17 mouse cellular contexts compared by ENCODE assay signal in genomic region chr7:102444301-102444700, GRCm38 (mm10). TPM values are rescaled to one million over a fixed set of nuclear protein-coding genes. Genes with fewer than 3 reads are reported as not detected.
A peak's percentile ranks its signal among the peaks of the same experiment; 100 is the strongest.
DNase-seq lines count a peak whose midpoint lies in the region; ATAC-seq and TF ChIP-seq lines count a peak whose summit lies in the region.
"Had no signal": no experiment of that assay in that cellular context is flagged by ENCODE, and none has a peak within 500 bp of the region (broad histone marks: within the 10 kb centered on the region; RNA-seq: fewer than 3 reads in every experiment).

No protein-coding gene starts in this region.

- intact Hi-C loops in heart, postnatal 36 days (cut with DNase I) = no loop called here

- H3K9me3 ChIP-seq in heart, embryonic 12.5 days (replicated peaks) = no peaks in the 10 kb centered on the region
- no peaks in the 10 kb centered on the region for H3K9me3 ChIP-seq in erythroblast, embryonic 14.5 days (ENCODE audit: control insufficient read depth, low read length)
- H3K9me3 ChIP-seq: embryonic facial prominence, embryonic 12.5 days; intestine, embryonic 15.5 days; lung, embryonic 15.5 days; midbrain, embryonic 15.5 days; neural tube, embryonic 15.5 days had no signal

- no peak overlapping the region for H3K9ac ChIP-seq in heart, embryonic 12.5 days
- H3K9ac ChIP-seq: embryonic facial prominence, embryonic 12.5 days; intestine, embryonic 15.5 days; midbrain, embryonic 15.5 days had no signal

- no peak for ATAC-seq in heart, embryonic 12.5 days (ENCODE audit: insufficient number of reproducible peaks, low FRiP score)
- ATAC-seq: intestine, embryonic 15.5 days; midbrain, embryonic 15.5 days had no signal

- no peak for TF ChIP-seq POLR2A in spleen, adult 2 months (IDR thresholded peaks at IDR 0.05; ENCODE audit: low read depth, low read length)
- TF ChIP-seq POLR2A in myocyte (IDR thresholded peaks at IDR 0.05; ENCODE audit: insufficient read length, low read depth) = no peak

- DNase-seq in heart, postnatal 36 days = no peak
- no peak for DNase-seq in spleen, adult 2 months (ENCODE audit: low read depth in 1 of 2, low spot score in 2 of 2)
- no peak for DNase-seq in spleen, postnatal 14 days (ENCODE audit: low spot score in 2 of 2)
- no peak for DNase-seq in thymus, postnatal 14 days
- DNase-seq in adrenal gland, postnatal 4 days (ENCODE audit: low spot score in 2 of 2) = no peak
- DNase-seq: adrenal gland, postnatal 25 days; cerebellum, adult 9-11 months had no signal

- WGBS in heart, embryonic 12.5 days = 60% methylated on average over 2 of the region's 2 CpGs
- 82% methylated on average over 2 of the region's 2 CpGs for WGBS in spleen, adult 2 months

- no peak for TF ChIP-seq CTCF in spleen, adult 2 months (IDR thresholded peaks at IDR 0.05; ENCODE audit: extremely low read depth, insufficient read depth, insufficient read length, insufficient replicate concordance)

- H3K27ac ChIP-seq in heart, embryonic 12.5 days (ENCODE audit: poor library complexity, severe bottlenecking) = no peak overlapping the region
- H3K27ac ChIP-seq in spleen, adult 2 months (ENCODE audit: insufficient read depth, low read length) = no peak overlapping the region
- H3K27ac ChIP-seq: embryonic facial prominence, embryonic 12.5 days; intestine, embryonic 15.5 days; left cerebral cortex, adult 2 months; lung, embryonic 15.5 days; midbrain, embryonic 15.5 days; neural tube, embryonic 15.5 days had no signal

- H3K4me1 ChIP-seq in heart, embryonic 12.5 days (replicated peaks) = peaks cover 16% of the 10 kb centered on the region
- no peaks in the 10 kb centered on the region for H3K4me1 ChIP-seq in spleen, adult 2 months (ENCODE audit: control insufficient read depth, insufficient read depth, insufficient read length)
- H3K4me1 ChIP-seq in erythroblast, embryonic 14.5 days (ENCODE audit: control insufficient read depth) = peaks cover 27% of the 10 kb centered on the region

- no peaks in the 10 kb centered on the region; the same call in 1 of the 2 replicates for H3K27me3 ChIP-seq in heart, embryonic 12.5 days (replicated peaks)
- no peaks in the 10 kb centered on the region for H3K27me3 ChIP-seq in spleen, adult 2 months (ENCODE audit: control insufficient read depth, insufficient read depth, low read length)
- H3K27me3 ChIP-seq in erythroblast, embryonic 14.5 days (ENCODE audit: control insufficient read depth) = no peaks in the 10 kb centered on the region
- no peaks in the 10 kb centered on the region for H3K27me3 ChIP-seq in myocyte (ENCODE audit: control insufficient read depth, insufficient read depth, insufficient read length)
- H3K27me3 ChIP-seq: embryonic facial prominence, embryonic 12.5 days; intestine, embryonic 15.5 days; midbrain, embryonic 15.5 days had no signal

- no peak overlapping the region for H3ac ChIP-seq in myocyte (ENCODE audit: control insufficient read depth, insufficient read length)

- H3K79me2 ChIP-seq in myocyte (ENCODE audit: control insufficient read depth, insufficient read depth) = peaks cover 30% of the 10 kb centered on the region

- H3K4me2 ChIP-seq in heart, embryonic 12.5 days = peak overlapping the region; percentile 11
- peak overlapping the region; percentile 28 for H3K4me2 ChIP-seq in myocyte (ENCODE audit: low read depth)
- H3K4me2 ChIP-seq: neural tube, embryonic 15.5 days had no signal

- H3K36me3 ChIP-seq in heart, embryonic 12.5 days = peaks cover 39% of the 10 kb centered on the region
- peaks cover 13% of the 10 kb centered on the region for H3K36me3 ChIP-seq in spleen, adult 2 months (ENCODE audit: control insufficient read depth, insufficient read depth, low read length)
- H3K36me3 ChIP-seq in erythroblast, embryonic 14.5 days (ENCODE audit: control insufficient read depth) = peaks cover 68% of the 10 kb centered on the region
- peaks cover 2% of the 10 kb centered on the region for H3K36me3 ChIP-seq in myocyte (ENCODE audit: control insufficient read depth, insufficient read depth)

- H3K4me3 ChIP-seq in heart, embryonic 12.5 days = 0 out of 2 replicates have a peak overlapping the region, but pooled peaks have one; percentile 4
- H3K4me3 ChIP-seq in spleen, adult 2 months (ENCODE audit: extremely low read depth, insufficient read depth, insufficient read length) = peak overlapping the region; percentile 18; the same call in 1 of the 2 replicates
- peak overlapping the region; percentile 98 for H3K4me3 ChIP-seq in erythroblast, embryonic 14.5 days (replicated peaks)
- H3K4me3 ChIP-seq in myocyte = no peak overlapping the region
- H3K4me3 ChIP-seq: left cerebral cortex, adult 2 months; midbrain, embryonic 15.5 days; neural tube, embryonic 15.5 days had no signal

TF ChIP-seq in myocyte, 11 proteins besides CTCF, POLR2A, EP300 and RAD21:
- TF ChIP-seq USF1 (IDR thresholded peaks at IDR 0.05; ENCODE audit: low read depth) = no peak
- no peak for TF ChIP-seq POLR2AphosphoS2 (IDR thresholded peaks at IDR 0.05; ENCODE audit: insufficient read length, low read depth)
- no peak for TF ChIP-seq MYOD1 (IDR thresholded peaks at IDR 0.05; ENCODE audit: control insufficient read depth in 1 of 3, insufficient read length in 2 of 3, low read depth in 2 of 3)
- TF ChIP-seq E2F4 (IDR thresholded peaks at IDR 0.05; ENCODE audit: insufficient read depth) = no peak
- TF ChIP-seq TCF12 (IDR thresholded peaks at IDR 0.05; ENCODE audit: insufficient read depth, poor library complexity, severe bottlenecking) = no peak
- TF ChIP-seq REST (IDR thresholded peaks at IDR 0.05; ENCODE audit: insufficient read depth, insufficient read length) = no peak
- TF ChIP-seq MAX (IDR thresholded peaks at IDR 0.05; ENCODE audit: low read depth) = no peak
TF ChIP-seq in myocyte: peak in this region for 0.

RNA-seq across cellular contexts. Expression of gene Rrm1, which starts 2.8 kb away (rescaled TPM):
- 134 and 145 TPM in 2 replicates for polyA plus RNA-seq in heart, embryonic 12.5 days (2016; fragmentation: Nextera tagmentation; extraction: Ambion mirVana)
- 10 to 100 TPM in 1 of 2 experiments, 1 to 10 TPM in 1; 9.6 to 10.9 TPM for total RNA-seq in heart, postnatal 36 days (2021)
- polyA plus RNA-seq in spleen, adult 2 months (2012; rRNA removed) = 10.5 and 11.9 TPM in 2 replicates
- 14.9 and 31.0 TPM in 2 replicates for polyA plus RNA-seq in erythroblast, embryonic 14.5 days (2012)
- 32.2 TPM for polyA plus RNA-seq in myocyte (2012; fragmentation: generic; extraction: Trizol)
- 10 to 100 TPM; 72.0 to 73.4 TPM for total RNA-seq in adrenal gland, postnatal 4 days (2021)

RNA-seq across cellular contexts. Expression of gene Olfr543, which starts 37.2 kb away (rescaled TPM):
- 0.15 TPM in 1 of 2 replicates, not detected in the other for polyA plus RNA-seq in heart, embryonic 12.5 days (2016; fragmentation: Nextera tagmentation; extraction: Ambion mirVana)
- not detected for total RNA-seq in heart, postnatal 36 days (2021)
- polyA plus RNA-seq in spleen, adult 2 months (2012; rRNA removed) = not detected in 2 replicates
- polyA plus RNA-seq in erythroblast, embryonic 14.5 days (2012) = not detected in 2 replicates
- polyA plus RNA-seq in myocyte (2012; fragmentation: generic; extraction: Trizol) = not detected
- total RNA-seq in adrenal gland, postnatal 4 days (2021) = not detected
- total RNA-seq: adrenal gland, postnatal 25 days; left cerebral cortex, adult 2 months had no signal
- polyA plus RNA-seq: large intestine, adult 2 months had no signal

RNA-seq across cellular contexts. Expression of gene Olfr544, which starts 43.8 kb away (rescaled TPM):
- 0.06 and 0.08 TPM in 2 replicates for polyA plus RNA-seq in heart, embryonic 12.5 days (2016; fragmentation: Nextera tagmentation; extraction: Ambion mirVana)
- total RNA-seq in heart, postnatal 36 days (2021) = not detected
- polyA plus RNA-seq in spleen, adult 2 months (2012; rRNA removed) = not detected in 2 replicates
- not detected in 2 replicates for polyA plus RNA-seq in erythroblast, embryonic 14.5 days (2012)
- not detected for polyA plus RNA-seq in myocyte (2012; fragmentation: generic; extraction: Trizol)
- not detected for total RNA-seq in adrenal gland, postnatal 4 days (2021)
- total RNA-seq: adrenal gland, postnatal 25 days; left cerebral cortex, adult 2 months had no signal
- polyA plus RNA-seq: intestine, embryonic 15.5 days; large intestine, adult 2 months had no signal

RNA-seq across cellular contexts. Expression of gene Olfr545, which starts 55.1 kb away (rescaled TPM):
- polyA plus RNA-seq in heart, embryonic 12.5 days (2016; fragmentation: Nextera tagmentation; extraction: Ambion mirVana) = not detected in 2 replicates
- total RNA-seq in heart, postnatal 36 days (2021) = not detected
- polyA plus RNA-seq in spleen, adult 2 months (2012; rRNA removed) = not detected in 2 replicates
- not detected in 2 replicates for polyA plus RNA-seq in erythroblast, embryonic 14.5 days (2012)
- polyA plus RNA-seq in myocyte (2012; fragmentation: generic; extraction: Trizol) = not detected
- total RNA-seq in adrenal gland, postnatal 4 days (2021) = not detected
- total RNA-seq: adrenal gland, postnatal 25 days; left cerebral cortex, adult 2 months had no signal
- polyA plus RNA-seq: large intestine, adult 2 months; lung, embryonic 15.5 days had no signal
